Mouse (Mus musculus): Measurements from ENCODE around the gene Nphp4.

The Nphp4 gene

GRCm38 (mm10) chr4:152558246-152558645 lies 81.7 kb downstream of the Nphp4 start:
- DNase-seq (ENCODE audit: extremely low read depth, low read depth): no peak

- no peak for DNase-seq (ENCODE audit: extremely low read depth, low read depth)
Measured at GRCm38 (mm10) chr4:152568006-152568405, 91.5 kb downstream of the Nphp4 start.

- no peak for DNase-seq (ENCODE audit: extremely low read depth, low read depth)
Measured at GRCm38 (mm10) chr4:152568662-152569395, 92.3 kb downstream of the Nphp4 start.

GRCm38 (mm10) chr4:152574266-152574665 lies 97.8 kb downstream of the Nphp4 start:
- no peak for DNase-seq (ENCODE audit: extremely low read depth, low read depth)

- no peak for DNase-seq (ENCODE audit: extremely low read depth, low read depth)
Measured at GRCm38 (mm10) chr4:152576826-152577225, 100.3 kb downstream of the Nphp4 start.

GRCm38 (mm10) chr4:152579956-152580355 lies 103.5 kb downstream of the Nphp4 start:
- no peak for DNase-seq (ENCODE audit: extremely low read depth, low read depth)

GRCm38 (mm10) chr4:152582206-152582605 lies 105.7 kb downstream of the Nphp4 start:
- DNase-seq (ENCODE audit: extremely low read depth, low read depth): no peak

- DNase-seq (ENCODE audit: extremely low read depth, low read depth): no peak
Measured at GRCm38 (mm10) chr4:152583616-152584015, 107.1 kb downstream of the Nphp4 start.

GRCm38 (mm10) chr4:152585526-152585925 lies 109.0 kb downstream of the Nphp4 start:
- DNase-seq (ENCODE audit: extremely low read depth, low read depth): no peak

- DNase-seq (ENCODE audit: extremely low read depth, low read depth): no peak
Measured at GRCm38 (mm10) chr4:152586175-152586574, 109.7 kb downstream of the Nphp4 start.

GRCm38 (mm10) chr4:152604285-152604684 lies 127.8 kb downstream of the Nphp4 start:
- no peak for DNase-seq (ENCODE audit: extremely low read depth, low read depth)

- DNase-seq (ENCODE audit: extremely low read depth, low read depth): no peak
Measured at GRCm38 (mm10) chr4:152609196-152609595, 132.7 kb downstream of the Nphp4 start.

GRCm38 (mm10) chr4:152610026-152610425 lies 133.5 kb downstream of the Nphp4 start:
- DNase-seq (ENCODE audit: extremely low read depth, low read depth): no peak
